Mouse (Mus musculus) mesoderm, embryonic 11.5 days (tissue): ENCODE measurements around the gene Dip2c.

Source experiments
- DNase-seq: peaks from one replicate; pipeline ENCODE4 v3.0.0-alpha.2; 2012; ENCODE audit warnings: low read depth, low spot score

Dip2c gene

DNA sequence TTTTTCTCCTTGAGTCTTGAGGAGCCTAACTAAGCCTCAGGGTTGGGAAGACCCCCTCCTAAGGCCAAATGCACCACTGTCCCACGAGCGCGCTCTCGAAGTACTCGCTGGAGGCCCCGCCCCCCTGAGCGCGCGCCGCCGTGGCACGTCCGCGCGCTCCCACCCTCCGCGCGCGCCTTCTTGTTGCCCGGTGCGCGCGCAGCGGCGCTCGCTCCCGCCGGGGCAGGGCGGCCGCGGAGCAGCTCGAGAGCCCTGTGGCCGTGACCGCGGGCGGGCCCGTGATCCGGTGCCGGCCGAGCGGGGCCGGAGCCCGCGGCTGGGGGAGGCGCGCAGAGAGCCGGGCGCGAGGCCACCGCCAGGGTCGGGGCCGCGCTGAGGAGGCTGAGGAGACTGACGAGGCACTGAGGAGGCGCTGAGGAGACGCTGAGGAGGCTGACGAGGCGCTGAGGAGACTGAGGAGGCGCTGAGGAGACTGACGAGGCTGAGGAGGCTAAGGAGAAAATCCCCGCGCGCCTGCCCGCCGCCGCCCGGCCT lies at the start of gene Dip2c:
Gene Dip2c, plus strand, starts transcription at position 207 of the 534 bp plus-strand sequence.
- DNase-seq: peak; percentile 94

- no peak for DNase-seq
These were observed 49.2 kb upstream of the Dip2c start for GRCm38 (mm10) chr13:9227078-9227477.

GRCm38 (mm10) chr13:9237495-9237894 lies 38.8 kb upstream of the Dip2c start:
- DNase-seq: no peak

- no peak for DNase-seq
These were observed 37.2 kb upstream of the Dip2c start for GRCm38 (mm10) chr13:9239127-9239526.

DNA sequence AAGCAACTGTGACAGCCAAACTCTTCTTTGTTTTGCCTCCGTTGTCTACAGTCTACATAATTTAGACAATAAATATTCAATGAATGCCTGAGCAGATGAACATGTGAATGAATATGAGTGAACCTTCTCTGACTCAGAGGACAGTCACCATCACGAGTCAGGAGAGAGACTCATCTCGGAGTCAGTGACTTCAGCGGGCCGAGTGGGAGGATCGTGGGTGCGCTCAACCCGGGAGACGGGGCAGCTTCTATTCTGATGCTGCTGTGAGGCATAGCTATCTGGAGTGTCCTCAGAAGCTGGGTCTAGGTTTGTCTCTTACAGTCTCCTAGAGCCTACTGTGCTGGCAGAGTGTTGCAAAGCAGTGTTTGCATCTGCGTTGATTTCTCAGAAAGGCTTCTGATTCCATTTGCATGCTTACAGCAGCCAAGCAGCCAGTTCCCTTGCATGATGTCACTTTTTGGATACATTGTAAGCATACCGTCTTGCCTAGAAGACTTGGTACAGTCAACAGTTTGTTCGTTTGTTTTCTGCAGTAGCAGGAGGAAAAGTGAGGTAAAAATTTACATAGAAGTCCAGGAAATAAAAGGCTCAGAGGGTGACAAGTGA lies 36.6 kb upstream of the Dip2c start:
- no peak for DNase-seq

DNA sequence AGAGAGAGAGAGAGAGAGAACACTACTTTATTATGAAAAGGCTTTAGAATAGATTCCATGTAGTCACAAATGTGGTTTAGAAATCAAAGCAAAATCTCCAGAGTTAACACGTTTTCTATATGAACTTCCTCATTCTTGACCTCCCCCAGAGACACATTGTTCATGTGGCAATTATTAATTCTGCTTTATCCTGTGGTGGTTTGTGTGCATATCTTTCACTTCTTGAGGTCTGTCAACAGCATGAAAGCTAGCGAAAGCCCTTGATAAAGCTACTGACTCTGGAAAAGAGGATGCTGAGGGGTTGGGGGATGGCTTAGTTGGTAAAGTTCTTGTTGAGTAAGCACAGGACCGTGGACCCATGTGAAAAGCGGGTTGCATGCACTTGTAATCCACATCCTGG lies 14.6 kb upstream of the Dip2c start:
- no peak for DNase-seq

GRCm38 (mm10) chr13:9265516-9265915 lies 10.8 kb upstream of the Dip2c start:
- no peak for DNase-seq

GRCm38 (mm10) chr13:9276856-9277620 lies 710 bp downstream of the Dip2c start:
- peak; percentile 60 for DNase-seq

DNA sequence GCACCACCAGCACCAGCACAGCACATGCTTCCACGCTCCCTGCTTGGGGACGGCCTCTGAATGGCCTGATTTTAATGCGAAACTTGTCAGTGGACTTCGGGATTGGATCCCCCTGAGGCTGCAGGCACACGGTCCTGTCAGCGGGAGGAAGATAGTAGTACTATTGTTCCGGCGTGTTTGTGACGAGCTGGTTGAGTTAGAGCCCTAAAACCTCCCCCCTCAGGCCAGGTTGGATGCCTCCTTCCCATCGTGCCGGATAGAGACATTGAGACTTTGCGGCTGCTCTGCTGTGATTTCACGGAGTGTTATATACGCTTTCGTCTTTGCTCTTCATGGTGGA lies 1.3 kb downstream of the Dip2c start:
- peak; percentile 70 for DNase-seq

DNA sequence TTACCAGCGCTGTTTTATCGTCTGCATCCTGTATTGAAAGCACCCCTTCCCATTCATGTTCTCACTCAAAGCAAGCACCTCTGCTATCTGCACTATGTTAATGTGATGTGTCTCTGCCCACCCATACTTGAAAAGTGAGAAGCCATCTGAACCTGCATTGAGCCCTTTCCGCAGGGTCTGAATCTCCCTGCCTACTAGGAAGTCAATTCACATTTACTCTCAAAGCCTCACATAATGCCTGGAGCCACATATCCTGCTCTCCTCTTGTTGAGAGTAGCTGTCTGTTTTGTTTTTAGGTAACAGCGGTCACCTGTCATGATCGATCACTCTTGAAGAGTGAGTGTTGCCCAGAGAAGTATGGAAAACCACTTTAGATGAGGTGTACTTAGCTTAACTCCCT lies 2.3 kb downstream of the Dip2c start:
- no peak for DNase-seq

DNA sequence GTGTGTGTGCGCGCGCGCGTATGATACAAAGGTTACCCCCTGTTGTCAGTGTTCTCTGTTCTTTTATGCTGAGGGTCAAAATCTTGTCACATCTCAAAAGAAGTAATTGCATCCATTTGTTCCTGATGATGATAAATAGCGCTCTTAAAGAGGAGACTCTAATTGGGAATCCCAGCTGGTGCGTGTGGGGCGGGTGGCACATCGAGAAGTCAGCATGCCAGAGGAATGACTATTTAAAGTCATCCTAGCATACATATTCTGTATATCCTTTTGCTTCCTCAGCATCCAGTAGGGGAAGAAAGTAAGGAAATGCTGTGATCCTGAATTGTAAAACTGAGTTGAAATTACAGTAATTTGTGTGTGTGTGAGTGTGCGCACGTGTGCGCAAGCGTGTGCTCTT lies 6.7 kb downstream of the Dip2c start:
- peak; percentile 27 for DNase-seq

- no peak for DNase-seq
These were observed 13.6 kb downstream of the Dip2c start for GRCm38 (mm10) chr13:9289916-9290315.

DNA sequence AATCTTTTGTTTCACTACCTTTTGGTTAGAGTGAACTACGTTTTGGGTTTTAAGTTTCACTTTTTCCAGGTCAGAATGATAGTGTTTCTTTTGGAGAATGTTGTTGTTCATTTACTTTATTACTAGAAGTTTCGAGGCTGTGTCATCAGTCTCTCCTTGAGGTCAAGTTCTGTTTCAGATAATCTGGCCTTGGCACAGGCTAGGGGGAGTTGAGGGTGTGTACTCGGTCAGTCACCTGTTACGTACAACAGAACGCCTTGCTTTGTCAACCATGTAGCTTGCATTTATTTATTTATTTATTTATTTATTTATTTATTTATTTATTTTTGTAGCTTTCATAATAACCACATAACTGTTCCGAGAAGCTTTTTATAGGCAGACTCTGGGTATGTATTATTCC lies 20.0 kb downstream of the Dip2c start:
- DNase-seq: no peak

DNA sequence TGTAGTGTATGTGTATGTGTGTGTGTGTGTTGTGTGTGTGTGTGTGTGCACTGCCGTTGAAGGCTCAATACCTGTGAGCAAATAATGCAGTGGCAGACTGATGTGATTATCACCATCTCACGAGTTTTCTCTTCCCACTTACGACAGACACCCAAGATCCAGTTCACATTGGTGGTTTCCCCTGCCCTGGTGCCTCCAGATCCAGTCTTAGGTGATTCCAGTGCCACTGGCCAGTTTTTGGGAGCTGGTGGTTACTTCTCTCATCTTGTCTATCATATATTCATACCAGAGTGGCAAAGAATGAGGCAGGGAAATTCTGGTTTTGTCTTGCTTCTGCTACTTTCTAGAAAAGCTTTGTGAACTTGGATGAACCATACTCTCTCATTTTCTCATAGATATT lies 20.9 kb downstream of the Dip2c start:
- DNase-seq: no peak

GRCm38 (mm10) chr13:9297689-9298088 lies 21.4 kb downstream of the Dip2c start:
- DNase-seq: no peak

DNA sequence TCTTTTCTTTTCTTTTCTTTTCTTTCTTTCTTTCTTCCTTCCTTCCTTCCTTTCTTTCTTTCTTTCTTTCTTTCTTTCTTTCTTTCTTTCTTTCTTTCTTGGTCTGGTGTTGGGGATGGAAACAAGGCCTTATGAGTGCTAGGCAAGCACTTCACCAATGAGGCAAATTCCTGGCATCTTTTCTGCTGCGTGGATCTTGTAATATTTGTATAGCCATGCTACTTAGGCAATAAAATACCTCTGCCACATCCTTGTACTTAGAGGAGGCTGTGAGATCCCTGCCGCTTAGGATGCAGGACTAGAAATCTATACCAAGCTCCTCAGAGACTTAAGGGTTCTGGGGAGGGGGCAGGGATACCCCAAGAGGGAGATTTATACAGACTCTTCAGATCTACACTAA lies 23.3 kb downstream of the Dip2c start:
- no peak for DNase-seq

DNA sequence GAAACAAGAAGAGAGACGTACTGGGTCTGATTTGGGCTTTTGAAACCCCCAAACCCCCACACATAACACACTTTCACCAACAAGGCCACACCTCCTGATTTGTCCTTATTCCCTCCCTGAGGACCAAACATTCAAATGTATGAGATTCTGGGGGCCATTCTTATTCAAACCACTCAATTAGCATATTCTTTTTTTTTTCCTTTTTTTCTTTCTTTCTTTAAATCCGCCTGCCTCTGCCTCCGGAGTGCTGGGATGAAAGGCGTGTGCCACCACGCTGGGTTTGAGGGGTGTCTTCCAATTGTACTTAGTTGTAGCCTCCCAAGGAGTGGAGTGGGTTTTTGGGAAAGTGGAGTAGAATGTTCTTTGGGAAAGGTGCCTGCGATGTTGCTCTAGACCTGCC lies 32.5 kb downstream of the Dip2c start:
- no peak for DNase-seq

GRCm38 (mm10) chr13:9310806-9311205 lies 34.5 kb downstream of the Dip2c start:
- DNase-seq: no peak

DNA sequence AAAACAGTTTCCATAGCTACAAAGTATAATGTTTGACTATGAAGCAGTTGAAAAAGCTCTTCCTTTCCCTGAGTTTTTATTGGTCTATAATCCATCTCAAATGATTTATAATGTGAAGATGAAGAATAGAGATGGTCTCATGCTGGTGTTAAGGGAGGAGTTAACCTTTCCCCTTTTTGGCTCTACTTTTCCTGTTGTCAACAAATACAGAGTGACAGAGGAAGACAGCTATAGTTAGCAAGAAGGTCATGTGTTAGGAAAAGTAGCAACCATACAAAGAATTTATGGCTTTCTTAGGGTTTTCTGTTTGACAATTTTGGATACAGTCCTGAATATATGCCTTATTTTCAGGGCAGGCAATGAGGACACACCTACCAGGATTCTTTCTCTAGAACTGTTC lies 36.6 kb downstream of the Dip2c start:
- DNase-seq: no peak

DNA sequence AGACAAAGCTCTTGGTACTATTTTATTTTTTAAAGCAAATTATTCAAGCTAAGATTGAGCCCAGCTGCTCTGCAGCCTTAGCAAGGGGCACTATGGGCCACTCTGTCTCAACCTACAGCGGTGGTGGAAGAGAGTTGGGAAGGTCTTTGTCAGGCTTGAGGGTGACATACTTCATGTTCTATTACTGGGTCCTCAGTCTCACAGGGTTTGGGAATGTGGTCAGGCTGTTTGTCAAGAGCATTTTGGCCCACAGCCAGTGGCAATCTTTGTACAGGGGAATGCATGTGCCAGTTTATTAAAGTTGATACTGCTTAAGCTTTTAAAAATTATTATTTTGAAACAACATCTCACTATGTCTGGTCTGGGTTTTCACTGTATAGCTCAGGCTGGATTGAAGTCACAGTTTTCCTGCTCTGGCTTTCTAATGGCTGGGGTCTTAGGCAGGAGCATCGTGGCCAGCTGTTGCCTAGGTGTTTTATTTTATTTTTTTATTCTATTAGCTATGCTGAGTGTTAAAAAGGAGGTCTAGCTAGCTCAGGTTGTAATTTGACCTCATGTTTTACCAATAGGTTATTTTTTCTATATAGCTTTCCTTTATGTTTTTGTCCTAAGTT lies 37.9 kb downstream of the Dip2c start:
- no peak for DNase-seq

GRCm38 (mm10) chr13:9314713-9315112 lies 38.4 kb downstream of the Dip2c start:
- DNase-seq: no peak

DNA sequence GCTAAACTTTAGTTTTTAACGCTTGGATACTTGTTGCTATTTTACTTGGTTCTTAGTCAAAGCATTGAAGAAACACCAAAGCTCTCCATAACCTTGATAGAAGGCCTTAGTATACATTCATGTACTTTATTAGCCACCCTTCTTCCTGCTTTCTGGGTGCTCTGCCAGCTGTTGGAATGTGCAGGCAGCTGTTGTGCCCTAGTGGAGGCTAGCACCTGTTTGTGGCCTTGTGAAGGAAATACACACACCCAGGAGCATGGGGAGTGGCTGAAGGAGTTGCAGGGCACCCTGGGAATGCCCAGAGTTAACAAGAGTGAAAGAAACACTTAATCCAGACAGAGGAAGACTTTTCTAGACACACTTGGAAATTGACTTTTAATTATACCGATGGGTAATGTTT lies 43.4 kb downstream of the Dip2c start:
- DNase-seq: no peak

DNA sequence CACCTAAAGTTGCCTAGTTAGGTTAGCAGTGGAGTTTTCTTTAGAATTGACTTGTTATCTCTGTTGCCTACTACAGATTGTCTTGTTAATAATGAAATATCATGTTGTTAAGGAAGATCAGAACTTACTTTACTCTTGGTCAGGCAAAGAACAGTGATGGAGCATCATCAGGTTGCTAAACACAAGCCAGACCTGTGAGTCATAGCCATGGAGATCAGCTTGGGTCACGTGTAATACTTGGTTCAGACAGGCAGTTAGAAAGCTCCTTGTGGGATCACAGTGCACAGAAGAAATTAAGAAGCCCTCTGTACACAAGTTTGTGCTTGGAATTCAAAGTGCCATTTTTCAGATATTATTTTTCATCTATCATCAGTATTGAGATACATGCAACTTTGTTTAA lies 48.9 kb downstream of the Dip2c start:
- no peak for DNase-seq
